Mouse (Mus musculus): ENCODE results near the gene Spdye4b. TPM values are rescaled to one million over a fixed set of nuclear protein-coding genes. Genes with fewer than 3 reads are reported as not detected.
"Not testable (repeated sequence)": the region's sequence is repeated elsewhere in the genome, so short reads cannot be mapped to it uniquely, and the experiment has no call there.

Gene Spdye4b
- polyA plus RNA-seq, 1 experiment = not detected

DNA sequence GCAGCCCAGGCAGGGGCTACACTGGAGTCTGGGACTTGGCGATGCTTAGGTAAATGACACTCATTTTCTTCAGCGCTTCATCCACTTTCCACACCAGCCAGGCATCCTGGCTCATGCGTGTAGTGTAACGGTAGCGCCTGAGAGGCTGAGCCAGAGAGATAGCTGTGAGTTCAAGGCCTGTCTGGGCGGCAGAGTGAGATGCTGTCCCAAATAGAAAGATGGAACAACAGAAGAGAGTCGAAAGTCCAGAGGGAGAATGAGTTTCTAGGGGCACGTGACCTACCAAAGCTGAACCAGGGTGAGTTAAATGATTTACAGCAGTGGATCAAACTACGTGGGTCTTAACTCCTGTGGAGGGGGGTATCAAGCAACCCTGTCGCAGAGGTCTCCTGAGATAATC, 27.1 kb upstream of the Spdye4b start:
- no peaks in the 10 kb centered on the region for H3K4me1 ChIP-seq (ENCODE audit: control insufficient read depth, insufficient read depth, low read length)
- TF ChIP-seq POLR2A (IDR thresholded peaks at IDR 0.05; ENCODE audit: extremely low read depth, insufficient read depth, low read length) = no peak
- TF ChIP-seq CTCF (IDR thresholded peaks at IDR 0.05; ENCODE audit: extremely low read depth, insufficient read depth, low read length) = no peak
- no peak overlapping the region for H3K27ac ChIP-seq (ENCODE audit: insufficient read depth, low read length)
- H3K4me3 ChIP-seq (ENCODE audit: insufficient read depth, low read length) = no peak overlapping the region

DNA sequence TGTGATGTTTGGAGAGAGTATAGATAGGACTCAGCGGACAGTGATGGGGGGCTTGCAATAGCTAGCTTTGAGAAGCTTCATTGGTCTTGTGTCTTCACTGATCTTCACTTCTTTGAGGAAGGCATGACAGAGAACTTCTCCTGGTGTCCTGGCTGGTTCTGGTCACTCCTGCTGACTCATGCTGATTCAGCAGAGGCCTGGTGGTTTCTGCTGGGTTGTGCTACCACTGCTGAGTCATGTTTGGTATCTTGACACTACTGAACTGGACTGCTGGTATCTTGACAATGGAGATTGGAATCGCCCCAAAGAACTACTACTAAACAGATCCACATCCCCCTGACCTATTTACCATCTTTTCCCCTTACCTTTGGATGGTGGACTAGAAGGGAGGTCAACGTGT, 25.3 kb upstream of the Spdye4b start:
- TF ChIP-seq CTCF (IDR thresholded peaks at IDR 0.05; ENCODE audit: extremely low read depth, insufficient read depth, low read length) (no peak), POLR2A (IDR thresholded peaks at IDR 0.05; ENCODE audit: extremely low read depth, insufficient read depth, low read length) (no peak)
- no peak overlapping the region for H3K4me3 ChIP-seq (ENCODE audit: insufficient read depth, low read length)
- no peaks in the 10 kb centered on the region for H3K4me1 ChIP-seq (ENCODE audit: control insufficient read depth, insufficient read depth, low read length)
- H3K27ac ChIP-seq (ENCODE audit: insufficient read depth, low read length) = no peak overlapping the region

DNA sequence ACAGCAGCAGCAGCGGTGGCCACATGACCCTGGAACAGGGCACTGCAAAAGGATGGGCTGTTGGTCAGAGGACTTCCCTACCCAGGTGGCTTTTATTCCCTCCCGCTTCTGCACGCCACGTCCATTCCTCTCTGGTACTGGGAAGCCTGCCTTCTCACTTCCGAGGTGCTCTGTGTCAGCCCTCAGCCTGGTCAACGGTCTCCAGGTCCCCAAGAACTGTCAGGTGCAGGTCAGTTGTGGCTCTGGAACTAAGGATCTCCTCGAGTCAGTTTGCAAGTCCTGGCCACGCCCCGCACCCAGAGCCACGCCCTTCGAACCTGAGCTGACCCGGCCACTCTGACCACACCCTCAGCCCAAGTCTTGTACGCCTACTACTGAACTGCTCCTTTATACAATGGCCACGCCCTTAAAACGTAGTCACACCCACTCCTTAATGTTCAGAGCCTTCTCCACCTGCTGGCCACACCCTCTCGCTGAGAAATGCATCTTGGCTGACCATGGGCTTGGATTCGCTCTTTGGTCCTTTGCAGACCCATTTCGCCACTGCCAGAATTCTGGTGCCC, 15.2 kb upstream of the Spdye4b start:
- Histone ChIP-seq H3K27ac (ENCODE audit: insufficient read depth, low read length) (no peak overlapping the region), H3K4me3 (ENCODE audit: insufficient read depth, low read length) (no peak overlapping the region), H3K4me1 (ENCODE audit: control insufficient read depth, insufficient read depth, low read length) (no peaks in the 10 kb centered on the region)
- TF ChIP-seq CTCF (IDR thresholded peaks at IDR 0.05; ENCODE audit: extremely low read depth, insufficient read depth, low read length) (no peak), POLR2A (IDR thresholded peaks at IDR 0.05; ENCODE audit: extremely low read depth, insufficient read depth, low read length) (no peak)

DNA sequence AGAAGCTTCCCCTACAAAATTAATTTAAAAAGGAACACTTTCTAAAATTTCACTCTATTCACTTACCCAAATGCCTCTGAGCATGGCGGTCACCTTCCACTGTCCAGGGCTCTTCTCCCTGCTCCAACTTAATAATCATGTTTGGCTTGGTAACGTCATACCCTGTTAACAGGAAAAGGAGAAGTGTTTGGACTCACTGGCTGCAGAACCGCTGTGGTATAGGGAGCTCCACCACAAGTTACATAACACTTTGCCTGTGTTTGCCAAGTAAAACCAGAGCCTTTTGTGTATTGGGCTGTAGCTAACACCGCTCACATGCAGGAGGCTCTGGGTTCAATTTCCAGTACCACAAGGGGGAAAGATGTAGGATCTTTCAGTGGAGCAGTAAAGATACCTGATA, 4.8 kb upstream of the Spdye4b start:
- Histone ChIP-seq H3K4me3 (ENCODE audit: insufficient read depth, low read length) (no peak overlapping the region), H3K4me1 (ENCODE audit: control insufficient read depth, insufficient read depth, low read length) (no peaks in the 10 kb centered on the region), H3K27ac (ENCODE audit: insufficient read depth, low read length) (no peak overlapping the region)
- TF ChIP-seq CTCF (IDR thresholded peaks at IDR 0.05; ENCODE audit: extremely low read depth, insufficient read depth, low read length) = no peak
- TF ChIP-seq POLR2A (IDR thresholded peaks at IDR 0.05; ENCODE audit: extremely low read depth, insufficient read depth, low read length) = no peak

DNA sequence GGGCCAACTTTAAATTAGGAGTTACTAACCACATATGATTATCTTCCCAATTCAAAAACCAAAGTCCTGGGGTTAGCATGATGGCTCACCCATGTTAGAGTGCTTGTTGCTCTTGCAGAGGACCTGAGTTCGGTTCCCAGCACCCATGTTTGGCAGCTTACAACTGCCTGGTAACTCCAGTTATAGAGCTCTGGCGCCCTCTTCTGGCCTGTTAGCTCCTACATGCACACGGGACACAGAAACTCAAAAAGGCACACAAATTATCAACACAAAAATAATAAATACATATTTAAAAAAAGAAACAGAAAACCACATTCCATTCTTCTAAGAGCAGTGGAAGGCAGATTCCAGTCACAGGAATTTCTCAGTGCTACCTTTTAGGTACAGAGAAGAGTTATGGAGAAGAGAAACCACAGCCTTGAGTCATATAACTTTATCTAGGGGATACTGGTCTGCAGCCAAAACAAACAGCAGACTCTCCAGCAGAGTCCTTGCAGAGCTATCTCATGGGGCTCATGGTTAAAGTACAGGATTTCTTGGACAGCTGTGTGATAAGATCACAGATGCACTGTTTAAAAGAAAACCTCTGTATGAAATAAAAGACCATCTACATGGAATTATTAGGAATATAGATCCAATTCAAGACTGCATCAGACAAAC, 3.1 kb upstream of the Spdye4b start:
- H3K4me1 ChIP-seq (ENCODE audit: control insufficient read depth, insufficient read depth, low read length) = no peaks in the 10 kb centered on the region
- no peak overlapping the region for H3K27ac ChIP-seq (ENCODE audit: insufficient read depth, low read length)
- H3K4me3 ChIP-seq (ENCODE audit: insufficient read depth, low read length) = no peak overlapping the region
- TF ChIP-seq POLR2A (IDR thresholded peaks at IDR 0.05; ENCODE audit: extremely low read depth, insufficient read depth, low read length) (no peak), CTCF (IDR thresholded peaks at IDR 0.05; ENCODE audit: extremely low read depth, insufficient read depth, low read length) (0 out of 2 replicates have a peak, but pooled peaks have one; percentile 7)

DNA sequence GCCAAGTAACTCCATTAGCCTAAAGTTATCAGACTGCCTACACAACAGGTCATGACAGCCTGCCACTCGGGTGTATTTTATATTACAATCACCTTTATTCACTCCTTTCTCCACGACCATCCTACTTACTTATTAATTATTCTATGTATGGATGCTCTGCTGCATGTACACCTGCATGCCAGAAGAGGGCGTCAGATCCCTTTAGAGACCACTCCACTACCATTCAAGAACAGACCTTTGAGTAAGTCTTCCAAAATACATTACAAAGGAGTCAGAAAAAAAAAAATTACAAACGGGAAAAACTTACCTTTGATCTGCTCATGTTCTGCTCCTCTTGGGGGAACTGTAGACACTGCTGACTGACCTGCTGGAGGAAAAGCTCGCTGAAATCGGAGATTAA, 1.6 kb upstream of the Spdye4b start:
- Histone ChIP-seq H3K4me1 (ENCODE audit: control insufficient read depth, insufficient read depth, low read length) (no peaks in the 10 kb centered on the region), H3K4me3 (ENCODE audit: insufficient read depth, low read length) (no peak overlapping the region; the same call in 1 of the 2 replicates), H3K27ac (ENCODE audit: insufficient read depth, low read length) (no peak overlapping the region)
- peak; percentile 21; the same call in 1 of the 2 replicates for TF ChIP-seq CTCF (IDR thresholded peaks at IDR 0.05; ENCODE audit: extremely low read depth, insufficient read depth, low read length)
- TF ChIP-seq POLR2A (IDR thresholded peaks at IDR 0.05; ENCODE audit: extremely low read depth, insufficient read depth, low read length) = no peak

DNA sequence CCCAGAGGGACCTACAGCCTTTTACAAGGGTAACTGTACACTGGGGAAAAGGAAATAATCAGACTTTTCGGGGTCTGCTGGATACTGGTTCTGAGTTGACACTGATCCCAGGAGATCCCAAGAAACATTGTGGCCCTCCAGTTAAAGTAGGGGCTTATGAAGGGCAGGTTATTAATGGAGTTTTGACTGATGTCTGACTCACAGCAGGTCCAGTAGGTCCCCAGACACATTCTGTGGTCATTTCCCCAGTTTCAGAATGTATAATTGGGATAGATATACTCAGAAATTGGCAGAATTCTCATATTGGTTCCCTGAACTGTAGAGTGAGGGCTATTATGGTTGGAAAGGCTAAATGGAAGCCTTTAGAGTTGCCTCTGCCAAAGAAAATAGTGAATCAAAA, 7.2 kb downstream of the Spdye4b start:
- not testable (repeated sequence) for H3K27ac ChIP-seq (ENCODE audit: insufficient read depth, low read length); H3K4me3 ChIP-seq (ENCODE audit: insufficient read depth, low read length); H3K4me1 ChIP-seq (ENCODE audit: control insufficient read depth, insufficient read depth, low read length)

DNA sequence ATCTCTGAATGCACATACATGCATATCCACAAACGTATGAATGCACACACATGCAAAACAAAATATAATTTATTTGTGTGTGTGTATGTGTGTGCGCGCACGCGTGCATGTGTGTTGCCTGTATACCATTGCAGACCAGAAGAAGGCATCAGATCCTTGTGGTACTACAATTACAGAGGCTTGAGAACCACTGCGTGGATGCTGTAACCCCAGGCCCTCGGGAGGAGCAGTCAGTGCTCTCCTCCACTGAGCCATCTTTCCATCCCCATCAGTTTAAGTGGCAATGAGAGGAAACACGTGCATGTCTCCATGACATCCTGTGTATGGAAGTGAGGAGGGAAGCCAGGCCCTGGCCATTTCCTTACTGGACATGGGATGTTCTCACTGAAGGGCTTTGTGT, 12.0 kb downstream of the Spdye4b start:
- Histone ChIP-seq H3K4me3 (ENCODE audit: insufficient read depth, low read length) (no peak overlapping the region), H3K4me1 (ENCODE audit: control insufficient read depth, insufficient read depth, low read length) (no peaks in the 10 kb centered on the region), H3K27ac (ENCODE audit: insufficient read depth, low read length) (no peak overlapping the region)
- TF ChIP-seq POLR2A (IDR thresholded peaks at IDR 0.05; ENCODE audit: extremely low read depth, insufficient read depth, low read length) = no peak
- TF ChIP-seq CTCF (IDR thresholded peaks at IDR 0.05; ENCODE audit: extremely low read depth, insufficient read depth, low read length) = no peak

DNA sequence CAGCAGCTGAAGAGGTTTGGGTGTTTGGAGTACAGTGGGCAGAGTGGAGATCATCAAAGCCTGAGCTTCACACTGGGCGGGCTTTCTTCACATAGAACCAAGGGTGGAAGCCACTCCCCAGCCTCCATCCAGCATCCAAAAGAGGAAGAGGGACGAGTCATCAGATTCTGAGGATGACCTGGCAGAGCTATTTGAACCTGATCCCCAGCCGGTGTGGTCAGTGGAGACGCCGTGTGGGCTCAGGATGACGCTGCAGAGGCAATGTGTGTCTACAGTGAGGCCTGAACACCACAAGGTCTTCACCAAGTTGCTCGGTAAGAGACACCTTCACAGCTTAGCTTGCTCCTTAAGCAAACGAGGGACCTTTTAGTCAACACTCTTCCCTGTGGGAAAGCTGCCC, 13.9 kb downstream of the Spdye4b start:
- not testable (repeated sequence) for H3K4me1 ChIP-seq (ENCODE audit: control insufficient read depth, insufficient read depth, low read length); H3K4me3 ChIP-seq (ENCODE audit: insufficient read depth, low read length); H3K27ac ChIP-seq (ENCODE audit: insufficient read depth, low read length)

DNA sequence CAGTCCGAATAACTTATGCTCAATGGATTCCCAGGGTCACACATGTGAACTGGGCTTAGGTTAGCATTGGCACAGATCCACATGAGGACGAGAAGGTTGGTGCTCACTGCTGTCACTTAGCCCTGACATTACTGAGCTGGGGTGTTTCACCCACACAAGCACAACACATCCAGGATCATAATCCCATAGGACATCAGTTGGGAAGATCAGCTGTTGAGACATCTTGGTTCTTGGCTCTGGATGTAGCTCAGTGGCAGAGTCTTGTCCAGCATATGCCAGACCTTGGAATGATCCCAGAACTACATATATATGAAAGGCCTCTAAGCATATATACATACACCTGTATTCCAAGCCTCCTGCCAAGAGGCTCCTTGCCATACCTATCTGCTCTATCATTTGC, 14.3 kb downstream of the Spdye4b start:
- Histone ChIP-seq H3K4me1 (ENCODE audit: control insufficient read depth, insufficient read depth, low read length) (no peaks in the 10 kb centered on the region), H3K4me3 (ENCODE audit: insufficient read depth, low read length) (no peak overlapping the region), H3K27ac (ENCODE audit: insufficient read depth, low read length) (no peak overlapping the region)
- no peak for TF ChIP-seq CTCF (IDR thresholded peaks at IDR 0.05; ENCODE audit: extremely low read depth, insufficient read depth, low read length)
- no peak for TF ChIP-seq POLR2A (IDR thresholded peaks at IDR 0.05; ENCODE audit: extremely low read depth, insufficient read depth, low read length)
